Mouse (Mus musculus): ENCODE measurements at regions not wholly inside any gene's neighbourhood (a gene's known extent, or its start where the extent isn't known, plus 50 kb on each side); places are given as distances from the start of the nearest gene placed in this dataset.

DNA sequence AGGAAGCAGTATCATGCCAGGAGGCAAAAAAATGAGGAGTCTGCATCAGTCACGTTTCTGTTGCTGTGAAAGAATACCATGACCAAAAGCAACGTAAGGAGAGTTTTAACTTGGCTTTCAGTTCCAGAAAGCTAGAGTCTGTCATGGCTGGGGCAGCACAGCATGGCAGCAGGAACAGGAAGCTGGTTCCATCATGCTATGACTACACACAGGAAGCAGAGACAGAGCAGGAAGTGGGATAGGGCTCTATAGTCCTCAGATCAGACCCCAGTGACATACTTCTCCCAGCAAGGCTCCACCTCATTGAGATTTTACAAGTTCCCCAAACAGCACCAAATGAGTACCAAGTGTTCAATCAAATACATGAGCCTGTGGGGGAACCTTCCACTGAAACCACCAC lies 453.6 kb downstream of the Etnk1 start:
- DNase-seq (ENCODE audit: low spot score in 2 of 2) = no peak

- DNase-seq (ENCODE audit: low spot score in 2 of 2) = no peak
Measured at GRCm38 (mm10) chr6:143622161-143622560, 455.1 kb downstream of the Etnk1 start.

- DNase-seq (ENCODE audit: low spot score in 2 of 2) = no peak
Measured at GRCm38 (mm10) chr6:143624901-143625300, 457.9 kb downstream of the Etnk1 start.

GRCm38 (mm10) chr6:143631581-143631980 lies 464.6 kb downstream of the Etnk1 start:
- DNase-seq (ENCODE audit: low spot score in 2 of 2) = no peak

- no peak for DNase-seq (ENCODE audit: low spot score in 2 of 2)
Measured at GRCm38 (mm10) chr6:143633710-143634109, 466.7 kb downstream of the Etnk1 start.

GRCm38 (mm10) chr6:143634334-143634733 lies 467.3 kb downstream of the Etnk1 start:
- DNase-seq (ENCODE audit: low spot score in 2 of 2) = no peak

- DNase-seq (ENCODE audit: low spot score in 2 of 2) = no peak
Measured at GRCm38 (mm10) chr6:143635043-143635442, 468.0 kb downstream of the Etnk1 start.

GRCm38 (mm10) chr6:143640652-143641051 lies 473.6 kb downstream of the Etnk1 start:
- no peak for DNase-seq (ENCODE audit: low spot score in 2 of 2)

GRCm38 (mm10) chr6:143642052-143642451 lies 475.0 kb downstream of the Etnk1 start:
- no peak for DNase-seq (ENCODE audit: low spot score in 2 of 2)

DNA sequence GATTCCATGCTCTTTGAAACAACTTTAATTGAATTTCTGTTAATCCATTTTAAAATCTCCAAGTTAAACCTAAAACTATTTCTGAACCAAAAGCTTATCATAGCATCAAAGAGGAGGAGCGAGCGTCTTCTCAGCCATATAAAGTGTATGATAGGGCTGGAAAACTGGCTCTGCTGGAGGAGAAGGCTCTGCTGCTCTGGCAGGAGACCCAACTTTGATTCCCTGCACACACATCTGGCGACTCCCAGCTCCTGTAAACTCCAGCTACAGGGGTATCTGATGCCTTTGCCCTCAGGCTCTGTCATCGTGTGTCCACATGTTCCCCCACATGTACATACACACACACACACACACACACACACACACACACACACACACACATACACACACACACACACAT lies 479.0 kb downstream of the Etnk1 start:
- DNase-seq (ENCODE audit: low spot score in 2 of 2) = no peak

- DNase-seq (ENCODE audit: low spot score in 2 of 2) = no peak
Measured at GRCm38 (mm10) chr6:143648501-143648900, 481.5 kb downstream of the Etnk1 start.

GRCm38 (mm10) chr6:143656576-143656975 lies 489.6 kb downstream of the Etnk1 start:
- no peak for DNase-seq (ENCODE audit: low spot score in 2 of 2)

DNA sequence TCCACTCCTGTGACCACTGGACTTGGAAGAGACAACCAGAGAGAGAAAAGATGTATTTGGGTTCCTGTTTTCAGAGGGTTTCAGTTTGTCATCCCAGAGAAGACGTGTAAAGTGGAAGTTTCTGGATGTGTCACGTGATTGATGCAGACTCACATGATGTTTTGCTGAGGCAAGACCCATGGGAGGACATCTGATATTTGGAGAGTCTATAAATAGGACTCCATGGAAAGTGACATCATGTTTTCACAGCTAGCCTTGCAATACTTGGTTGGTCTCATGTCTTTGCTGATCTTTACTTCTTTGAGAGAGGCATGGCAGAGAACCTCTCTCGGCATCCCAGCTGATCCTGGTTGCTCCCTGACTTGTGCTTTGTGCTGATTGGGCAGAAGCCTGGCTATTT lies 493.8 kb downstream of the Etnk1 start:
- no peak for DNase-seq (ENCODE audit: low spot score in 2 of 2)

DNA sequence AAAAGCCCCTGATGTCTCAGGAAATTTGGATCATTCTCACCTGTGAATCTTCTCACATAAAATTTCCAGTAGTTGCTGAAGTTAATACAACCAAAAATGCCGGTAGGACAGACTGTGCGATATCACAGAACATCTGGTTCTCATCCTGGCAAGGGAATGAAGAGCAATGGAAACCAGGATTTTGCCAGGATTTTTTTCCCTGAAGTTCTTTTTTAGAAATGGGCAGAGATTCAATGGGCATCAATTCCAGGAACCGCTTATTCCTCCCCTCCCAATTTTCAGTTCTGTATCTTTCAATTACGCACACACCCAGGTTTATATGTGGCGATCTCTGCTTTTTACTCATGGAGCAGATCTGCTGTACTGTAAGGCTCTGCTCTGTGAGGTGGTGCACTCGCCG lies 496.3 kb downstream of the Etnk1 start:
- no peak for DNase-seq (ENCODE audit: low spot score in 2 of 2)

DNA sequence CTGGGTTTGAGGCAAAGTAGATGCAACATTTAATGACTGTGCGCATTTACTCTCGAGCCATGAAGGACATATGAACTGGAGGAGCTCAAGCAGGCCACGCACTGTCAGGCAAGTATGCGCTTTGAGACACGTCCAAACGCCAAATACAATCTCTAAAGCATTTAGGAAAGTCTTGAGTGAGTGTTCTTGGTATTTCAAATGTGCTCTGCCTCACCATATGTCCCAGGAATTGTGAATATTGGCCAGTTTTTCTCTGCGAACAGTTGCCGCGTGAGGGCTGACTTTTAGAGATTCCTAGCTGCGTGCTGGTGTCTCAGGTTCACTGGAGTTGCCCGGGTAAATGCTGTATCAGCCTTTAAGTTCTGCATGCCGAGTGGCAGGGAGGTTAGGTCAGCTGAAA lies 498.4 kb downstream of the Etnk1 start:
- DNase-seq (ENCODE audit: low spot score in 2 of 2) = no peak

- DNase-seq (ENCODE audit: low spot score in 2 of 2) = no peak
Measured at GRCm38 (mm10) chr6:143668551-143668950, 501.5 kb downstream of the Etnk1 start.

- no peak for DNase-seq (ENCODE audit: low spot score in 2 of 2)
Measured at GRCm38 (mm10) chr6:143669446-143670130, 502.6 kb downstream of the Etnk1 start.

- no peak for DNase-seq (ENCODE audit: low spot score in 2 of 2)
Measured at GRCm38 (mm10) chr6:143690131-143690530, 523.1 kb downstream of the Etnk1 start.

DNA sequence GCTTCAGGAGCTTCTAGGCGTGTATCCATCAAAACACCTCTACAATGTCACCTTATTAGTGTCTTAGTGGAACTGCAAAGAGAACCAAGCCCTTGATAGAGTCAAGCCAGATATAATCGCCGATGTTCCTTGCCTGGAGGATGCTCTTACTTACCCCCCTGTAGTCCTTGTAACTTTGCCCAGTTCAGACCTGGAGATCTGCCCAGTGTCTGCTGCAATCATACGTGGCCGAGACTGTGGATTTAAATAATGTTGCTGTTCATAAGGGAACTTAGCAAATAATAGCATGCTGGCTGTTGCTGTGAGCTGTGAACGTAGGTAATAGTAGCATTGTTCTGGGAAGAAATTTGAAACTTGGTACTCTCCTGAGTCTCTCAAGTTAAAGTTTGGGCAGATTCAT lies 523.8 kb downstream of the Etnk1 start:
- peak in 1 of 2 experiments; percentile 37 for DNase-seq (ENCODE audit: low spot score in 2 of 2)

DNA sequence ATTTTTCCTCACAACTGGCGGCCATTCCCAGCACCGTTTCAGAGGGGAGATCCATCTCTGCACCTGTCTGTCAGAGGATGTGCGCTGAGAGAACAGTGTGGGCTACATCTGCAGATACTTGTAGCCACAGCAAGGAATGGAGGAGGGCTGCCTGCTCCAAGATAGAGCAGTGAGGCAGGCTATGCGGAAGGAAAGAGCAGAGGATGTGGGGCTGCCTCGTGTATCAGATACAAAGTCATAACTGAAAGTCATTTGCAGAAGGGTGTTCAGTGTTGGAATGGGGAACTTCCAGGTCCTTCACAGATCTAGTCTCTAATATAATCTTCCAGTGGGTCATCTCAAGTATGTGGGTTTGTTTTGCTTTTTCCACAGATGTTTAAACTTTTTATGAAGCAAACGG lies 531.0 kb downstream of the Etnk1 start:
- DNase-seq (ENCODE audit: low spot score in 2 of 2) = no peak

DNA sequence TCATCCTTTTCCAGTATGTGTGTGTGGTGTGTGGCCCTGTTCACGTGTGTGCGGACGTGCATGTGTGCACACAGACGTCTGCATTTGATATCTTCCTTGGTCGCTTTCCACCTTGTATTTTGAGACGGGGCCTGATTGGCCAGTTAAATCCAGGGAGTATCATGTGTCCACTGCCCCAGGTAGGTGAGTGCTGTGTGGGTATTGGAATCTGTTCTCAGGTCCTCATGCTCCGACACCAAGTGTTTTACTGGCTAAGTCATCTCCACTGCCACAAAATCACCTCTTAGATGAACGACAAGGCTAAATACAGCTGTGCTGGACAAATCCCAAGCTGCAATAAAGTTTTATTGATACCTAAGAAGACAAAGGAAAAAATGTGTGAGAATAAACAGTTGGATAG lies 537.0 kb downstream of the Etnk1 start:
- no peak for DNase-seq (ENCODE audit: low spot score in 2 of 2)

DNA sequence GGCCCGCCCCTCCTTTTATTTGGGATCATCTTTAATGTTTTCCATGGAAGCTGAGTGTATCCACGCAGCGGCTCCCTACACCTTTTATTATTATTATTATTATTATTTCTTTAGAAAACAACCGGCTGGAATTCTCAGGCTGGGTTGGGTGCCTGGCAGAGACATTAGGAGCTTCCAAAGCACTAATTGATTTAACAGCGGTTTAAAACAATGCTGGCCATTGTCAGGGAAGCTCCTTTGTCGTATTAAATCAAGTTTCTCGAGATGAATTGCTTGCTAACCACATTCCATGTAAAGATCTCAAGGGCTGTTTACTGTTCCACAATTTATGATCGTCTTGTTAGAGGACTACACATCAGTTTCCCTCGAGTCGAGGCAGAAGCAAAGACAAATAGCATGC lies 539.4 kb downstream of the Etnk1 start:
- DNase-seq (ENCODE audit: low spot score in 2 of 2) = no peak

GRCm38 (mm10) chr6:143714461-143714860 lies 547.4 kb downstream of the Etnk1 start:
- DNase-seq (ENCODE audit: low spot score in 2 of 2) = no peak

GRCm38 (mm10) chr6:143750074-143750473 lies 583.1 kb downstream of the Etnk1 start:
- no peak for DNase-seq (ENCODE audit: low spot score in 2 of 2)
